Mouse (Mus musculus) olfactory bulb, adult 2 months (tissue): Measurements from ENCODE around the gene Crlf2.

ENCODE experiments used
- CTCF ChIP-seq: fragments of 200-500 bp; IDR thresholded peaks from 2 replicates; pipeline ENCODE4 v1.5.1; 2012; ENCODE audit warnings: low read depth, mild to moderate bottlenecking, low read length, moderate library complexity; ENCODE audit not compliant: insufficient read depth
- POLR2A ChIP-seq: fragments of 200-500 bp; IDR thresholded peaks from 2 replicates; pipeline ENCODE4 v1.6.1; 2012; ENCODE audit warnings: mild to moderate bottlenecking, low read depth, low read length, moderate library complexity; ENCODE audit not compliant: insufficient read depth

GRCm38 (mm10) chr5:109555676-109556571 is 2.9 kb downstream of the Crlf2 start:
- TF ChIP-seq CTCF (no peak), POLR2A (no peak)
